Mouse (Mus musculus): ENCODE results near the gene Sspo. TPM values are rescaled to one million over a fixed set of nuclear protein-coding genes. Genes with fewer than 3 reads are reported as not detected.

Sspo gene
- total RNA-seq, 1 experiment = 0.27 TPM

DNA sequence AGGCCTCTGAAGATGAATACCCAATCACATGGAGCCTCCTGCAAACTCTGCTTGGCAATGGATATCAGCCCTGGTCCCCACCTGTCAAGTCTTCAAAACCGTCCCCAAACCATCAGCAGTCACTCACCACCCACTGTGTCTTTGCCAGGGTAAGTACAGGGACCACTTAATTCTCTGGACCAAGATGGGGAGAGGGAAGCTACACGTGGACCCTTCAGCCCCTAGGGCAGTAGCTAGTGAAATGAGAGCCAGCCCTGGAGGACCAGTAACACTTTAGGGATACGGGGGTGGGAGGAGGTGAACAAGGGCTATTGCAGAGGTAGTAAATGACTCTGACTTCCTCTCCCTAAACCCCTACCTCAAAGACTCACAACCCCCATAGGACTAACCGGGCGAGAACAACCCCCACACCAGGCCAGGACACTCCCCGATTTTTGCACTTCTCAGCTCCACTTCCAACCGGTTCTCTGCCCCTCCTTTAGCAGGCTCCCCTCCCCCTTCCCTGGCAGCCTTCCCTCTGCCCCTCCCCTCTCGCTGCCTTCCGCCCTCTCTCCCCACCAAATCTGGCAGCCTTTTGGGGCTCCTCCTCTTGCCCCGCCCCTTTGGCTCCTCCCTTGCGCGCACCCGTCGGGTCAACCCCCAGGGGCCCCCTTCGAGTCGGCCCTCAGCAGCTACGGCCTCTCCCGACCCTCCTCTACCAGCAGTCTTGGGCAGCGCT is 4.3 kb upstream of the Sspo start:
- H3K9me3 ChIP-seq (ENCODE audit: control insufficient read depth, insufficient read depth, low read depth, low read length) = no peaks in the 10 kb centered on the region
- peak overlapping the region; percentile 51 to 80 for H3K4me3 ChIP-seq (ENCODE audit: insufficient read depth in 1 of 2, low read depth in 1 of 2, low read length in 2 of 2, poor library complexity in 1 of 2, severe bottlenecking in 1 of 2)
- in situ Hi-C loops (cut with MboI; ENCODE audit: low sequenced_read_pairs in 2 of 2, unreplicated experiment in 2 of 2) = no loop called here
- H3K4me1 ChIP-seq (ENCODE audit: control insufficient read depth in 2 of 2, insufficient read depth in 2 of 2, low read length in 2 of 2, poor library complexity in 1 of 2) = peaks cover 0 to 24% of the 10 kb centered on the region in 2 experiments; a peak in 2 of 4 replicates
- H3K36me3 ChIP-seq (ENCODE audit: control insufficient read depth, insufficient read depth, low read length, poor library complexity, severe bottlenecking) = no peaks in the 10 kb centered on the region
- TF ChIP-seq ZC3H11A (IDR thresholded peaks at IDR 0.05; ENCODE audit: borderline replicate concordance, low read depth, low read length) = no peak
- TF ChIP-seq ZNF384 (IDR thresholded peaks at IDR 0.05; ENCODE audit: low read depth, low read length) = no peak
- no peak for TF ChIP-seq CHD2 (IDR thresholded peaks at IDR 0.05; ENCODE audit: low read depth, low read length)
- H3K9ac ChIP-seq (ENCODE audit: insufficient read depth, low read depth, low read length, poor library complexity, severe bottlenecking) = peak overlapping the region; percentile 22; the same call in 1 of the 2 replicates
- H3K27ac ChIP-seq (ENCODE audit: insufficient read depth, low read depth, low read length, poor library complexity, severe bottlenecking) = no peak overlapping the region
- peak; percentile 85 for DNase-seq (ENCODE audit: low read depth, low spot score)

DNA sequence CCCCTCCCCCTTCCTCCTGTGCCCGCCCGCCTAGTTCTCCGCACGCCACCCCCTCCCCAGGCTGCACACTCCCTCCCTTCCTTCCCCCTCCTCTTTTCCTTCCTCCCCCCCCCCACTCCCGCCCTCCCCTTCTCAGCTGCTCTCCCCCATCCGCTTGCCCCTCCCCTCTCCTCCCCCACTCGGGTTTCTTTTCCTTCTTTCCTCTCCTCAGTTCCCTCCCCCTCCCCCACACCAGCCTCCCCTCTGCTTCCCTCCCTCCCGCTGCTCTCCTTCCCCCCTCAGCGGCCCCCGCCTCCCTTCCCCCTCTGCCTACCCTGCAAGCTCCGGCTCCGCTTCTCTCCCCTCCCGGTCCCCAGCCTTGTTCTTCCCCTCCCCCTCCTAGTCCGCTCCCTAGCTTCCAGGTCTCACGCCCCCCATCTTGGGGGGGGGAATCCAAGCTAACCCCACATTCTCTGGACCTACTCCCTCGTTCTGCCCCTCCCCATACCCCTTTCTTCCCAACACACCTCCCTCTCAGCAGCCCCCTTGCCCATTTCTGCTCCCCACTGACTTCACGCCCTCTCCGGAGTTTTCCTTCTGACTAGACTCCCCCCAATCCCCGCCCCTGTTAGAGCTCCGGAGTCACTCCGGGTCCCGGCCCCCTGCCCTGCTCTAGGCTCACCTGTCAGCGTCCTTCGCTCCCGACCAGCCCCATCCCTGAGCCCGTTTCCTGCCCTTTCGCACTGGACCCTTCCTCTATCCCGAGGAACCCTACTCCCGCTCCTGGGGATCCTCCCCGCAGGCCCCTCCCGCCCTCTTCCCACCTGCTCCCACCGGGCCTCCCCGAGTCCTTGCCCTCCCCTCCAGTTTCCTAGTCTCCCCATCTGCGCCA is 3.5 kb upstream of the Sspo start:
- TF ChIP-seq HCFC1 (IDR thresholded peaks at IDR 0.05; ENCODE audit: borderline replicate concordance, insufficient read depth, low read length) (no peak), ZNF384 (IDR thresholded peaks at IDR 0.05; ENCODE audit: low read depth, low read length) (no peak), MAFK (IDR thresholded peaks at IDR 0.05; ENCODE audit: insufficient read depth, low read depth, low read length) (no peak), ZC3H11A (IDR thresholded peaks at IDR 0.05; ENCODE audit: borderline replicate concordance, low read depth, low read length) (no peak), CHD2 (IDR thresholded peaks at IDR 0.05; ENCODE audit: low read depth, low read length) (no peak)

DNA sequence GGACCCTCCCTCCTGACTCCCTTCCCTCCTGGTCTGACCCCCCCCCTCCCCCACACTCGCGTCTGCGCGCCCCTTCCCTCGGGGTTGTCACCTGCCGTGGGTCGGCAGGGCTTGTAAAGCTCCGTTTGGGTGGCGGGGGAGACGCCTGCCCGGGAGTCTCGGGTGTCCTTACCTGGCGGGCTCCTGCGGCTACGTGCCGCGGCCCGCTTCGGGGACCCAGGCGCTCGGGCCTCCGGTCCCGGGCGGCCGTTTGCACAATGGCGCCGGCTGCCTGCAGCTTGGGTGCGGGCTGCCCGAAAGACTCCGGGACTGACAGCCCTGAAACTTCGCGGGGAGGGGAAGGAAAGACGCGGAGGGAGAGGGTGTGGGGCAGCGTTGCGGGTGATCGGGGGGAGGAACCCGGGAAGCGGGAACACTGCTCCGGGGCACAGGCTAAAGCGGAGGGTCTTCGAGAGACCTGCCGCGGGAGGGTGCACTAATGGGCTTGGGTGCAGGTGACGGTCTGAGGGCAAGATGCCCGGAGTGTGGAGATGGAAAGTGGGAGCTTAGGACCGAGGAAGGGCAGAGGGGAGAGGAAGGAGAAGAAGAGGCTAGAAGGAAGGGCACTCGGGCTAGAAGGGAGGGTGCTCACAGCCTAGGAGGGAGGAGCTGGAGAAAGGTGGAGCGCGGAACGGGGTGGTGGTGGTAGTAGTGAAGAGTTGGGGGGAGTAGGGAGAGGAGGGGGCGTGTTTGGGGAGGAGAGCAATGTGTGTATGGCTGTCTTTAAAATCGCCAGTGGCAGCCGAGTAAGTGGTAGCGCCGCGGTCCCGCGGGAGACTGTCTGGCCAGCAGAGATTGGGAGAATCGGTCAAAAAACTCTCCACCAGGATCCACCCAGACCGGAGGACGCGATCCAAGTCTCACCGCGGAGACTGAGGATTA is 2.6 kb upstream of the Sspo start, which contains the start of gene Zfp467:
Zfp467 (minus strand) TSS at position 645 of the 921 bp plus-strand sequence.
- Histone ChIP-seq H3K9ac (ENCODE audit: insufficient read depth, low read depth, low read length, poor library complexity, severe bottlenecking) (peak within 1 kb of the TSS; percentile 62), H3K4me1 (ENCODE audit: control insufficient read depth in 2 of 2, insufficient read depth in 2 of 2, low read length in 2 of 2, poor library complexity in 1 of 2) (peaks cover 0 to 13% of the 10 kb centered on the region in 2 experiments; a peak in 2 of 4 replicates), H3K27ac (ENCODE audit: insufficient read depth, low read depth, low read length, poor library complexity, severe bottlenecking) (peak within 1 kb of the TSS; percentile 54; the same call in 1 of the 2 replicates), H3K9me3 (ENCODE audit: control insufficient read depth, insufficient read depth, low read depth, low read length) (no peaks in the 10 kb centered on the region), H3K36me3 (ENCODE audit: control insufficient read depth, insufficient read depth, low read length, poor library complexity, severe bottlenecking) (no peaks in the 10 kb centered on the region), H3K4me3 (ENCODE audit: insufficient read depth in 1 of 2, low read depth in 1 of 2, low read length in 2 of 2, poor library complexity in 1 of 2, severe bottlenecking in 1 of 2) (peak within 1 kb of the TSS; percentile 71 to 80)
- no peak for TF ChIP-seq CHD2 (IDR thresholded peaks at IDR 0.05; ENCODE audit: low read depth, low read length)
- TF ChIP-seq ZNF384 (IDR thresholded peaks at IDR 0.05; ENCODE audit: low read depth, low read length) = no peak
- TF ChIP-seq MAFK (IDR thresholded peaks at IDR 0.05; ENCODE audit: insufficient read depth, low read depth, low read length) = no peak
- TF ChIP-seq ZC3H11A (IDR thresholded peaks at IDR 0.05; ENCODE audit: borderline replicate concordance, low read depth, low read length) = no peak
- no peak for TF ChIP-seq HCFC1 (IDR thresholded peaks at IDR 0.05; ENCODE audit: borderline replicate concordance, insufficient read depth, low read length)
- in situ Hi-C loops (cut with MboI; ENCODE audit: low sequenced_read_pairs in 2 of 2, unreplicated experiment in 2 of 2) = no loop called here
- peak; percentile 22 for DNase-seq (ENCODE audit: low read depth, low spot score)

More for the DNA sequence above, 3.5 kb upstream of the Sspo start:
- peak overlapping the region; percentile 62 for H3K9ac ChIP-seq (ENCODE audit: insufficient read depth, low read depth, low read length, poor library complexity, severe bottlenecking)
- peak; percentile 75 for DNase-seq (ENCODE audit: low read depth, low spot score)
- no peaks in the 10 kb centered on the region for H3K36me3 ChIP-seq (ENCODE audit: control insufficient read depth, insufficient read depth, low read length, poor library complexity, severe bottlenecking)
- H3K9me3 ChIP-seq (ENCODE audit: control insufficient read depth, insufficient read depth, low read depth, low read length) = no peaks in the 10 kb centered on the region
- H3K4me3 ChIP-seq (ENCODE audit: insufficient read depth in 1 of 2, low read depth in 1 of 2, low read length in 2 of 2, poor library complexity in 1 of 2, severe bottlenecking in 1 of 2) = peak overlapping the region; percentile 71 to 80
- H3K27ac ChIP-seq (ENCODE audit: insufficient read depth, low read depth, low read length, poor library complexity, severe bottlenecking) = peak overlapping the region; percentile 54; the same call in 1 of the 2 replicates
- in situ Hi-C loops (cut with MboI; ENCODE audit: low sequenced_read_pairs in 2 of 2, unreplicated experiment in 2 of 2) = no loop called here
- H3K4me1 ChIP-seq (ENCODE audit: control insufficient read depth in 2 of 2, insufficient read depth in 2 of 2, low read length in 2 of 2, poor library complexity in 1 of 2) = peaks cover 0 to 18% of the 10 kb centered on the region in 2 experiments; a peak in 2 of 4 replicates

DNA sequence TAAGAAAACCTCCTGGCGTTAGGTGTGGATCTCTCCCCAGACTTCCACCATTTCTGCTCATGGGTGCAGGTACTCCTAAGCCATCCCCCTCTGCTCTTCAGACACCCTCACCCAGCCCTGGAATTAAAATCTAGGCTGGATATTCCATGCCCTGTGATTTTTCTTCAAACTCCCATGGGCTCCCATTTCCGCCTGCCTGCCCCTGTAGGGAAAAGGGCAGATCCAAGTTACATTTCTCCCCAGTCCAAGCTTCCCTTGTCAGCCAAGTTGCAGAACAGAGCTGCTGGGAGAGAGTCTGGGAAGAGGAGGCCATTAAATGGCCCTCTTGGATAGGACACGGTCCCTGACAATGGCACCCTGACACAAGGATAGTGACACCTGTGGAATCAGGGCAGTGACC is 1.8 kb upstream of the Sspo start:
- peaks cover 0 to 10% of the 10 kb centered on the region in 2 experiments; a peak in 2 of 4 replicates for H3K4me1 ChIP-seq (ENCODE audit: control insufficient read depth in 2 of 2, insufficient read depth in 2 of 2, low read length in 2 of 2, poor library complexity in 1 of 2)

More for the DNA sequence above, 1.8 kb upstream of the Sspo start:
- no peak for TF ChIP-seq HCFC1 (IDR thresholded peaks at IDR 0.05; ENCODE audit: borderline replicate concordance, insufficient read depth, low read length)
- no peak for TF ChIP-seq ZC3H11A (IDR thresholded peaks at IDR 0.05; ENCODE audit: borderline replicate concordance, low read depth, low read length)
- no peak for TF ChIP-seq CHD2 (IDR thresholded peaks at IDR 0.05; ENCODE audit: low read depth, low read length)
- no peak for TF ChIP-seq MAFK (IDR thresholded peaks at IDR 0.05; ENCODE audit: insufficient read depth, low read depth, low read length)
- TF ChIP-seq ZNF384 (IDR thresholded peaks at IDR 0.05; ENCODE audit: low read depth, low read length) = no peak
- Histone ChIP-seq H3K4me3 (ENCODE audit: insufficient read depth in 1 of 2, low read depth in 1 of 2, low read length in 2 of 2, poor library complexity in 1 of 2, severe bottlenecking in 1 of 2) (no peak overlapping the region), H3K9ac (ENCODE audit: insufficient read depth, low read depth, low read length, poor library complexity, severe bottlenecking) (no peak overlapping the region), H3K9me3 (ENCODE audit: control insufficient read depth, insufficient read depth, low read depth, low read length) (no peaks in the 10 kb centered on the region), H3K36me3 (ENCODE audit: control insufficient read depth, insufficient read depth, low read length, poor library complexity, severe bottlenecking) (no peaks in the 10 kb centered on the region), H3K27ac (ENCODE audit: insufficient read depth, low read depth, low read length, poor library complexity, severe bottlenecking) (no peak overlapping the region)
- no peak for DNase-seq (ENCODE audit: low read depth, low spot score)
- in situ Hi-C loops (cut with MboI; ENCODE audit: low sequenced_read_pairs in 2 of 2, unreplicated experiment in 2 of 2) = no loop called here

Measured in ES-E14 (cell line).